Mouse (Mus musculus) forebrain, embryonic 16.5 days (tissue): ENCODE measurements at regions not wholly inside any gene's neighbourhood (a gene's known extent, or its start where the extent isn't known, plus 50 kb on each side); places are given as distances from the start of the nearest gene placed in this dataset.

ENCODE experiments used
- ATAC-seq: fragments of 200-750 bp; cut with Nextera tagmentation; 2 replicates; pipeline ENCODE4 v1.8.0; 2017; ENCODE audit warnings: mild to moderate bottlenecking, moderate library complexity
- H3K27ac ChIP-seq: fragments of 300-500 bp; sonication (generic); 2 replicates; pipeline ENCODE4 v1.5.1; 2014; ENCODE audit warnings: low read length, control low read depth
- H3K27me3 ChIP-seq: fragments of 300-500 bp; sonication (generic); replicated peaks from 2 replicates; pipeline ENCODE4 v1.6.1; 2014; ENCODE audit warnings: low read length; ENCODE audit not compliant: control insufficient read depth, insufficient read depth
- H3K36me3 ChIP-seq: fragments of 300-500 bp; sonication (generic); 2 replicates; pipeline ENCODE4 v1.6.1; 2014; ENCODE audit not compliant: control insufficient read depth, insufficient read depth
- H3K4me1 ChIP-seq: fragments of 300-500 bp; sonication (generic); replicated peaks from 2 replicates; pipeline ENCODE4 v1.6.1; 2014; ENCODE audit warnings: low read length; ENCODE audit not compliant: control insufficient read depth, insufficient read depth
- H3K4me2 ChIP-seq: fragments of 300-500 bp; sonication (generic); 2 replicates; pipeline ENCODE4 v1.6.1; 2014; ENCODE audit warnings: mild to moderate bottlenecking, low read length, control low read depth
- H3K4me3 ChIP-seq: fragments of 300-500 bp; sonication (generic); replicated peaks from 2 replicates; pipeline ENCODE4 v1.5.1; 2014; ENCODE audit warnings: mild to moderate bottlenecking, low read length, control low read depth
- H3K9ac ChIP-seq: fragments of 300-500 bp; sonication (generic); replicated peaks from 2 replicates; pipeline ENCODE4 v1.6.1; 2014; ENCODE audit warnings: low read depth, low read length, control low read depth
- H3K9me3 ChIP-seq: fragments of 300-500 bp; sonication (generic); 2 replicates; pipeline ENCODE4 v1.6.1; 2016; ENCODE audit warnings: low read length; ENCODE audit not compliant: control insufficient read depth
- WGBS: fragments of 180-500 bp; shearing (Covaris S2); extraction: QIAGEN DNeasy Blood & Tissue Kit; methylation state at CpG from one replicate; pipeline ENCODE4 v1.1.7; 2014; 5-methylcytosine and 5-hydroxymethylcytosine counted together

DNA sequence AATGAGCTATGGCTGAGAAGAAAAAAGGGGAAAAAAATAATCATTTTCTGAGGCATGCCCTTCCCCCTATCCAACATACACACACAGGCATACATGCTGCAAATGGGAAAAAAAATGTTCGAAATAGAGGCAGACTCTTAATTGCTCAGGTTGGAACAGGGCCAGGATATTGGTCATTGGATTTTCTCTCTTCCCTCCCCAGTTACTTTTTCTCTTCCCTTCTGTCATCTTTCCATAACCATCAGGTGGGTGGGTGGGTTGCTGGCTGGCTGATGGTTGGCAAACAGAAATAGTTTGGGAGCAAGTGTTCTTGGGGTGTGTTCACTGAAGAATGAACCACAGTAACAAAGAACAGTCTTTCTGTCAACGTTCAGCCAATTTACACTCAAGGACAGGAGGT is 149.3 kb upstream of the Lcorl start:
- Histone ChIP-seq H3K27me3 (no peaks in the 10 kb centered on the region), H3K9me3 (no peaks in the 10 kb centered on the region), H3K4me3 (no peak overlapping the region), H3K4me2 (no peak overlapping the region), H3K4me1 (no peaks in the 10 kb centered on the region), H3K9ac (no peak overlapping the region), H3K27ac (no peak overlapping the region), H3K36me3 (no peaks in the 10 kb centered on the region)
- ATAC-seq, result no peak
- WGBS, result 51% methylated on average over 2 of the region's 2 CpGs

- Histone ChIP-seq H3K9me3 (no peaks in the 10 kb centered on the region), H3K9ac (no peak overlapping the region), H3K4me3 (no peak overlapping the region), H3K4me1 (no peaks in the 10 kb centered on the region), H3K27ac (no peak overlapping the region), H3K36me3 (no peaks in the 10 kb centered on the region), H3K4me2 (no peak overlapping the region), H3K27me3 (no peaks in the 10 kb centered on the region)
- ATAC-seq, result no peak
- 66% methylated on average over 3 of the region's 3 CpGs for WGBS
Measured at GRCm38 (mm10) chr5:46006228-46006627, 148.8 kb upstream of the Lcorl start.

DNA sequence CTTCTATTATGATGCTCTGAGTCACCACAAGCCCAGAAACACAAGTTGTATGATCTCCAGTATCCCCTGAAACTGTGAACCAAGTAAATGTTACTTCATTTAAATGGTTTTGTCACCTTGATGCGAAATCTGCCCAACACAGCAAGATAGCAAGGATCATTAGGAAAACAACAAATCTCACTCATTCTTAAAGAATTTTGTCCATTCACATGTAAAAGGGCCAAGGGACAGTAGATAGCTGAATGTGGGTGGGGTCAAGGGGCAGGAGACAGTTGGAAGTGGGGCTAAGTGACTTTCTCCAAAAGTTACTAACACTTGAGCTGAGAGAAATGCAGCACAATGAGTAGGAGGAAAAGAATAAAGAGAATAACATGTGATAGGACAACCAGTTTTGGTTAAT is 148.2 kb upstream of the Lcorl start:
- no peak for ATAC-seq
- no peak overlapping the region for H3K27ac ChIP-seq
- no peaks in the 10 kb centered on the region for H3K4me1 ChIP-seq
- WGBS, result 91% methylated on average over 1 of the region's 1 CpGs
- no peak overlapping the region for H3K9ac ChIP-seq
- no peak overlapping the region for H3K4me3 ChIP-seq
- no peaks in the 10 kb centered on the region for H3K27me3 ChIP-seq
- H3K36me3 ChIP-seq, result no peaks in the 10 kb centered on the region
- no peaks in the 10 kb centered on the region for H3K9me3 ChIP-seq
- no peak overlapping the region for H3K4me2 ChIP-seq

DNA sequence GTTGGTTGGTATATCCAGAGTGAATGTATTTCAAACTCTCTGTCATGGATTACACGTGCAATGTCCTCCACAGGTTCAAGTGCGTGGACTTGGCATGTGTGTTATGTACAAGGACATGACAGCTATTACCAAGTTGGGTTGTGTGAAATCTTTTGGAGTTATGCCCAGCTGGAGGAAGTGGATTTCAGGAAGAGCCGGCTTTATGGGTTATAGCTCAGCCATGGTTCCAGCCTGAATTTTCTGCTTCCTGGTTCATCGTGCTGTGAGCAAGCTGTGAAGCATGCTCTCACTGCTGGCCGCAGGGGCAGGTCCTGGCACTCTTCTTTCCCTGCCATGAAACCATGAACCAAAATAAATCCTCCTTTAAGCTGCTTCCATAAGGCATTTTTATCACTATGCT is 144.6 kb upstream of the Lcorl start:
- Histone ChIP-seq H3K36me3 (no peaks in the 10 kb centered on the region), H3K9ac (no peak overlapping the region), H3K4me1 (no peaks in the 10 kb centered on the region), H3K4me2 (no peak overlapping the region), H3K27me3 (no peaks in the 10 kb centered on the region), H3K27ac (no peak overlapping the region), H3K4me3 (no peak overlapping the region), H3K9me3 (no peaks in the 10 kb centered on the region)
- no peak for ATAC-seq
- 89% methylated on average over 5 of the region's 5 CpGs for WGBS

DNA sequence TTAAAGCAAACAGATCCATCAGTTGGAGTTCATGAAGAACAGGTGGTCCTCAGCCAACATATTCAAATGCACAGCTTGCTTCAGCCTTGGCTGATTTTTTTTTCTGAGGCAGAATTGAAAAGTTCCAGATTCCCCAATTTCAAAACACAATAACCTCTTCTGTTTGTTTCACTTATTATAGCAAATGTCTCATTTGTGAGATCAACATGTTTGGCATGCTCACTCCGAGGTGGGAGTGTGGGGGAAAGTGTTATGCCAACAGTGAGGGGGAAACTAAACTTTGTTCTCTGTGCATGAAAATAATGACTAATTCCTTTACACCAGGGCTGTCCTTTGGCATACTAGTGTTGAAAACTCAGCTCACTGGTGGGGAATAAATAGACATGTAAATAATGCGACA is 100.4 kb upstream of the Lcorl start:
- no peaks in the 10 kb centered on the region; the same call in 1 of the 2 replicates for H3K4me1 ChIP-seq
- WGBS, result 60% methylated on average over 2 of the region's 2 CpGs
- ATAC-seq, result no peak

GRCm38 (mm10) chr5:45943970-45944369 is 86.6 kb upstream of the Lcorl start:
- Histone ChIP-seq H3K27me3 (no peaks in the 10 kb centered on the region), H3K36me3 (no peaks in the 10 kb centered on the region), H3K4me3 (no peak overlapping the region), H3K4me2 (no peak overlapping the region), H3K9me3 (no peaks in the 10 kb centered on the region), H3K9ac (no peak overlapping the region), H3K4me1 (no peaks in the 10 kb centered on the region), H3K27ac (no peak overlapping the region)
- ATAC-seq, result peak; percentile 57; the same call in 1 of the 2 replicates
- 65% methylated on average over 3 of the region's 3 CpGs for WGBS

More for the DNA sequence above, 100.4 kb upstream of the Lcorl start:
- Histone ChIP-seq H3K9me3 (no peaks in the 10 kb centered on the region), H3K4me3 (no peak overlapping the region), H3K4me2 (no peak overlapping the region), H3K36me3 (no peaks in the 10 kb centered on the region), H3K9ac (no peak overlapping the region), H3K27me3 (no peaks in the 10 kb centered on the region), H3K27ac (no peak overlapping the region)

- peaks cover 3% of the 10 kb centered on the region; the same call in 1 of the 2 replicates for H3K4me1 ChIP-seq
- ATAC-seq, result peak; percentile 58; the same call in 1 of the 2 replicates
- H3K9ac ChIP-seq, result no peak overlapping the region
- no peak overlapping the region for H3K4me2 ChIP-seq
- H3K36me3 ChIP-seq, result no peaks in the 10 kb centered on the region
- H3K27ac ChIP-seq, result no peak overlapping the region
- no peaks in the 10 kb centered on the region for H3K27me3 ChIP-seq
- WGBS, result 44% methylated on average over 4 of the region's 4 CpGs
- no peak overlapping the region for H3K4me3 ChIP-seq
- H3K9me3 ChIP-seq, result no peaks in the 10 kb centered on the region
Measured at GRCm38 (mm10) chr5:45932970-45933369, 75.6 kb upstream of the Lcorl start.

DNA sequence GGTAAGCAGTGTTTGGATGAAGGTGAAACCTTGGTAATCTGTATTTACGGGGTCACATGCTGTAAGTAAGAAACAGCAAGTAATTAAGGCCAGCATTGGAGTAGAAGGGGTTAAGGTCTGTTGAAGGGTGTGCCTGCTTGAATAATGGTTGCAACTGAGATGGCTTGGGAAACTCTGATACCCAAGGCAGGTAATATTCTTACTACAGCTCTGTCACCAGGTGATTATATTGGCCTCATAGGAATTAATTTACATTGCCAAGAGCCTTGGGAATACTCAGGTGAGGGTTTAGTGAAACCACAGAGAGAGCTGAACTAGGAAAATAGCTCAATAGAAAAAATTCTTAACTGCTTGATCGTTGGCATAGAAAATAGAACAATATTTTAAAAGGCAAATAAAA is 73.8 kb upstream of the Lcorl start:
- ATAC-seq, result no peak
- Histone ChIP-seq H3K9me3 (no peaks in the 10 kb centered on the region), H3K9ac (no peak overlapping the region), H3K27me3 (no peaks in the 10 kb centered on the region), H3K27ac (no peak overlapping the region), H3K4me3 (no peak overlapping the region), H3K4me1 (peaks cover 3% of the 10 kb centered on the region; the same call in 1 of the 2 replicates), H3K36me3 (no peaks in the 10 kb centered on the region), H3K4me2 (no peak overlapping the region)
- 81% methylated on average over 2 of the region's 2 CpGs for WGBS

GRCm38 (mm10) chr5:45925879-45926410 is 68.5 kb upstream of the Lcorl start:
- no peak overlapping the region for H3K27ac ChIP-seq
- 79% methylated on average over 9 of the region's 9 CpGs for WGBS
- no peak for ATAC-seq

More at GRCm38 (mm10) chr5:45925879-45926410, 68.5 kb upstream of the Lcorl start:
- no peak overlapping the region for H3K4me2 ChIP-seq
- no peaks in the 10 kb centered on the region for H3K36me3 ChIP-seq
- no peaks in the 10 kb centered on the region for H3K27me3 ChIP-seq
- H3K9ac ChIP-seq, result no peak overlapping the region
- H3K9me3 ChIP-seq, result no peaks in the 10 kb centered on the region
- no peaks in the 10 kb centered on the region for H3K4me1 ChIP-seq
- no peak overlapping the region for H3K4me3 ChIP-seq
